Mouse (Mus musculus) ES-E14 (cell line): ENCODE data around the gene Eif3j1.

Source experiments
- CHD2 ChIP-seq: IDR thresholded peaks from 2 replicates; pipeline ENCODE4 v1.6.1; 2014; ENCODE audit warnings: mild to moderate bottlenecking, low read depth, low read length, inconsistent platforms
- MAFK ChIP-seq: IDR thresholded peaks from 2 replicates; pipeline ENCODE4 v1.6.1; 2014; ENCODE audit warnings: mild to moderate bottlenecking, low read depth, low read length, inconsistent platforms; ENCODE audit not compliant: insufficient read depth
- ZNF384 ChIP-seq: IDR thresholded peaks from 2 replicates; pipeline ENCODE4 v1.6.1; 2012; ENCODE audit warnings: low read depth, low read length, inconsistent platforms

DNA sequence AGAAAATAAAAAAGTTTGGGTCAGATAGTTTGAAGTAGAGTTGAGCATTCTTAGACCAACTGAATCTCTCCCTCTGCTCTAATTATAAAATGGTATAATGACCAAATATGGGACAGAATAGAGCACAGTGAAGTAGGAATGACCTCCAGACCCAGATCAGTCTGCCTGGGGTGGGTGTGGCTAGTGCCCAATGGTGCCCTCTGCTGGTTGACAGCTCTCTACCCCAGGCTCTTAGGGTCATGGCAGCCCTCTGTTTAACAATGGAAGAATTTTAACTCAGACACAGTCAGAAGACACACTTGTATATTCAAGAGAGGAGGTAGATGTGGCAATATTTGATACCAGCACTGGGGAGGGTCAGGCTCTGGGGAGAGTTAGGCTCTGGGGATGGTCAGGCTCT is 73.7 kb downstream of the Eif3j1 start:
- no peak for TF ChIP-seq ZNF384
- TF ChIP-seq MAFK, result no peak
- no peak for TF ChIP-seq CHD2
